ENCODE assay signal across 21 mouse cellular contexts in the genomic region with DNA sequence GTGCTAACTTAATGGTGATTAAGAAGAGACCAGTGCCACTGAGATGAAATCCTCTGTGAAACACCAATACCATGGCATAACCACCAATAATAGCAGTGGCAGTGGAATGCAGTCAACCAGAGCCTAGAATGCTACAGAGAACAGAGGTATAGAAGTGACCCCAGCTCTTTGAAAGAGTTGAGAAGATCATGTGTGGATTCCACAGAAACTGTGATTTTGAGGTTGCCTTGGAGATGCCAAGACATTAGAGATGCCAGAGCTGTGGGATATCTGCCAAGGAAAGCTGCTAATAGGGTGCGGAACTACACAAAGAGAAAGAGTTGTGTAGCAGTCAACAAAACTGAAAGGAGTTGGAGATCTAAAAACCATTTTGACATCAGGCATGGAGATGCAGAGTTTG.
A peak's percentile ranks its signal among the peaks of the same experiment; 100 is the strongest.
DNase-seq lines count a peak whose midpoint lies in the region; ATAC-seq and TF ChIP-seq lines count a peak whose summit lies in the region.
"Had no signal": no experiment of that assay in that cellular context is flagged by ENCODE, and none has a peak within 500 bp of the region (broad histone marks: within the 10 kb centered on the region; RNA-seq: fewer than 3 reads in every experiment).

No protein-coding gene starts in this region.

- no peaks in the 10 kb centered on the region for H3K4me1 ChIP-seq in forebrain, postnatal 0 days (ENCODE audit: insufficient read depth)
- H3K4me1 ChIP-seq: heart, embryonic 15.5 days; kidney, embryonic 15.5 days had no signal

- intact Hi-C loops in left cerebral cortex, postnatal 4 days (cut with DNase I) = no loop called here
- intact Hi-C loops in left cerebral cortex, adult 2 months (cut with DNase I) = no loop called here

- H3K4me2 ChIP-seq in forebrain, postnatal 0 days (ENCODE audit: low read depth) = no peak overlapping the region
- H3K4me2 ChIP-seq: heart, embryonic 15.5 days; kidney, embryonic 15.5 days had no signal

- 24% methylated on average over 1 of the region's 1 CpGs for whole genome bisulfite sequencing in forebrain, postnatal 0 days

- H3K27ac ChIP-seq in left cerebral cortex, adult 2 months = no peak overlapping the region
- no peak overlapping the region for H3K27ac ChIP-seq in forebrain, postnatal 0 days (ENCODE audit: low read depth, low read length)
- H3K27ac ChIP-seq: heart, embryonic 15.5 days; kidney, embryonic 15.5 days; liver, embryonic 14.5 days had no signal

- no peak for TF ChIP-seq CTCF in left cerebral cortex, adult 2 months (IDR thresholded peaks at IDR 0.05)
- no peak for TF ChIP-seq CTCF in forebrain, postnatal 0 days (IDR thresholded peaks at IDR 0.05; ENCODE audit: low read depth)

- H3K9me3 ChIP-seq in forebrain, postnatal 0 days (ENCODE audit: low read length) = no peaks in the 10 kb centered on the region
- H3K9me3 ChIP-seq: G1E; heart, embryonic 15.5 days; kidney, embryonic 15.5 days had no signal

- no peaks in the 10 kb centered on the region for H3K27me3 ChIP-seq in forebrain, postnatal 0 days (ENCODE audit: insufficient read depth, low read length)
- H3K27me3 ChIP-seq: heart, embryonic 15.5 days; kidney, embryonic 15.5 days had no signal

- peak; percentile 3 to 9 for DNase-seq in cerebellum, postnatal 14 days
- no peak for DNase-seq in cerebellum, postnatal 36 days
- DNase-seq in left cerebral cortex, postnatal 4 days = peak; percentile 21
- no peak for DNase-seq in left cerebral cortex, adult 2 months (ENCODE audit: extremely low spot score in 1 of 2, low spot score in 2 of 2)
- DNase-seq in Muller cell, postnatal 12 days (ENCODE audit: inconsistent ontology term) = peak; percentile 34
- DNase-seq in forebrain, postnatal 0 days = peak; percentile 12
- no peak for DNase-seq in T-cell, adult 2 months (ENCODE audit: low spot score)
- no peak for DNase-seq in kidney, adult 11 months
- DNase-seq: adrenal gland, postnatal 25 days; cerebellum, adult 2 months; gastrocnemius, postnatal 10 days; heart, adult 18-20 months; heart, postnatal 4 days; kidney, postnatal 4 days; right cerebral cortex, postnatal 4 days; thymus, adult 2 months had no signal

- H3K9ac ChIP-seq in forebrain, postnatal 0 days = no peak overlapping the region
- H3K9ac ChIP-seq: heart, embryonic 15.5 days; kidney, embryonic 15.5 days; liver, embryonic 14.5 days had no signal

- H3K4me3 ChIP-seq in left cerebral cortex, adult 2 months = no peak overlapping the region
- no peak overlapping the region for H3K4me3 ChIP-seq in forebrain, postnatal 0 days (ENCODE audit: low read depth, low read length)
- H3K4me3 ChIP-seq: heart, embryonic 15.5 days; kidney, embryonic 15.5 days had no signal

- no peak for ATAC-seq in forebrain, postnatal 0 days
- ATAC-seq: intestine, embryonic 16.5 days had no signal

- H3K36me3 ChIP-seq in forebrain, postnatal 0 days (ENCODE audit: insufficient read depth) = no peaks in the 10 kb centered on the region
- H3K36me3 ChIP-seq: G1E; heart, embryonic 15.5 days; kidney, embryonic 15.5 days had no signal

Comparison
In these comparisons a context has a peak if more than half of its experiments do, and no peak if none do; other contexts are left out.
1. DNase-seq: peak in cerebellum, postnatal 14 days (2 of 2), left cerebral cortex, postnatal 4 days (single experiment), Muller cell, postnatal 12 days (single experiment) and forebrain, postnatal 0 days (single experiment); none in cerebellum, postnatal 36 days (0 of 2), left cerebral cortex, adult 2 months (0 of 2), T-cell, adult 2 months (single experiment) and kidney, adult 11 months (single experiment).